Mouse (Mus musculus) heart, embryonic 11.5 days (tissue): ENCODE data around the gene Cd40lg. TPM values are rescaled to one million over a fixed set of nuclear protein-coding genes. Genes with fewer than 3 reads are reported as not detected.

Experiments
- ATAC-seq: fragments of 200-750 bp; cut with Nextera tagmentation; replicated peaks from 2 replicates; pipeline ENCODE4 v1.8.0; 2017; ENCODE audit warnings: moderate library complexity; ENCODE audit not compliant: insufficient number of reproducible peaks, low FRiP score, low TSS enrichment
- H3K27ac ChIP-seq: fragments of 300-500 bp; sonication (generic); 2 replicates; pipeline ENCODE4 v1.5.1; 2014; ENCODE audit warnings: mild to moderate bottlenecking, low read depth, low read length
- H3K27me3 ChIP-seq: fragments of 300-500 bp; sonication (generic); 2 replicates; pipeline ENCODE4 v1.6.1; 2014; ENCODE audit warnings: mild to moderate bottlenecking, low read length, mixed read lengths; ENCODE audit not compliant: control insufficient read depth, insufficient read depth
- H3K36me3 ChIP-seq: fragments of 300-500 bp; sonication (generic); 2 replicates; pipeline ENCODE4 v1.6.1; 2014; ENCODE audit warnings: mild to moderate bottlenecking, low read length, moderate library complexity, mixed read lengths; ENCODE audit not compliant: control insufficient read depth, insufficient read depth
- H3K4me1 ChIP-seq: fragments of 300-500 bp; sonication (generic); 2 replicates; pipeline ENCODE4 v1.6.1; 2014; ENCODE audit warnings: low read length; ENCODE audit not compliant: control insufficient read depth, insufficient read depth
- H3K4me2 ChIP-seq: fragments of 300-500 bp; sonication (generic); 2 replicates; pipeline ENCODE4 v1.6.1; 2014; ENCODE audit warnings: mild to moderate bottlenecking, moderate library complexity
- H3K4me3 ChIP-seq: fragments of 300-500 bp; sonication (generic); 2 replicates; pipeline ENCODE4 v1.5.1; 2014; ENCODE audit warnings: low read depth, low read length
- H3K9ac ChIP-seq: fragments of 300-500 bp; sonication (generic); 2 replicates; pipeline ENCODE4 v1.6.1; 2014; ENCODE audit warnings: mild to moderate bottlenecking, low read depth, low read length, moderate library complexity
- H3K9me3 ChIP-seq: fragments of 300-500 bp; sonication (generic); replicated peaks from 2 replicates; pipeline ENCODE4 v1.6.1; 2016; ENCODE audit warnings: low read length; ENCODE audit not compliant: control insufficient read depth
- WGBS: fragments of 180-500 bp; shearing (Covaris S2); extraction: QIAGEN DNeasy Blood & Tissue Kit; methylation state at CpG from one replicate; pipeline ENCODE4 v1.1.7; 2014; ENCODE audit not compliant: insufficient replicate concordance; 5-methylcytosine and 5-hydroxymethylcytosine counted together
- polyA plus RNA-seq: library from polyadenylated mRNA; unstranded; fragments of >200 nt; fragmentation: Nextera tagmentation; extraction: Ambion mirVana; gene quantifications from 2 replicates; pipeline ENCODE4 v1.2.1, GENCODE M21; 2014

Gene Cd40lg
- polyA plus RNA-seq, 1 experiment from 2014 or later, result not detected

DNA sequence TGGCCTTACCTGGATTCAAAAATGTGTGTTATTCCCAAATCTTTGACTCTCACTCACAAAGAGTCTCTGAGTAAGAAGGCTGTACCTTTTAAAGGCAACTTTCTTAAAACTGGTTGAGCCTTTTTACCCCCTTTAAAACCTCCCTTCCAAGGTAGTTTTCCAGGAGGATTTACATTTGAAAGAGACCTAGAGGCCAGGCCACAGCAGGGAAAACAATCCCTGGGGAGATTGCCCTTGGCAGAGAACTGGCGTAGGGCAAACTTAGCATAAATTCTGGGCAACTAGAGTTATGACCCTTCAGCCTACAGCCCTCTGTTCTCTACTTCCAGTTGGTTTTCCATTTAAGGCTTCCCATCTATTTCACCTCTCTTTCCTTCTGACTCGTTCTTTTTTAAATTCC, 13.9 kb upstream of the Cd40lg start:
- ATAC-seq, result no peak

DNA sequence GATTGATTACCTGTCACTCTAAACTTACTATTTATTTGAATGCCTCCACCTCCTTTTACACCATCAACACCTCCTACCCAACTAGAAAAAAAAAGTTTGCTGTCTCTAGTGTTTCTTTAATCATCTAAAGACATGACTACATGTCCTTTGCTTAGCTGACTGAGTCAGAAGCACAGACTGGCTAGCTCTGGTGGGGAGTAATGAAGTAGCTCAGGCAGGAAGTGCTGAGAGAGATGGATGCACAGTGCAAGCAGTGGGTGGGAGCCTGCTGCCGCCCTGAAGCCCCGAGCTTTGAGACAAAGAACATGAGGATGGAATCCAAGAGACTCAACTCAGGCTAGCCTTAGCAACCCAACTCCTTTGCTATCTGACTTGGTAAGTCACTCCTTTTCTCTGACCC, 11.5 kb upstream of the Cd40lg start:
- Histone ChIP-seq H3K4me3 (no peak overlapping the region), H3K36me3 (no peaks in the 10 kb centered on the region), H3K27ac (no peak overlapping the region), H3K9ac (no peak overlapping the region), H3K9me3 (no peaks in the 10 kb centered on the region), H3K4me2 (no peak overlapping the region), H3K27me3 (no peaks in the 10 kb centered on the region), H3K4me1 (no peaks in the 10 kb centered on the region)
- WGBS, result 57% methylated on average over 2 of the region's 2 CpGs
- no peak for ATAC-seq

More for the DNA sequence above, 13.9 kb upstream of the Cd40lg start:
- Histone ChIP-seq H3K4me2 (no peak overlapping the region), H3K9ac (no peak overlapping the region), H3K27ac (no peak overlapping the region), H3K4me1 (no peaks in the 10 kb centered on the region), H3K9me3 (no peaks in the 10 kb centered on the region), H3K27me3 (no peaks in the 10 kb centered on the region), H3K4me3 (no peak overlapping the region), H3K36me3 (no peaks in the 10 kb centered on the region)
- 54% methylated on average over 2 of the region's 2 CpGs for WGBS

DNA sequence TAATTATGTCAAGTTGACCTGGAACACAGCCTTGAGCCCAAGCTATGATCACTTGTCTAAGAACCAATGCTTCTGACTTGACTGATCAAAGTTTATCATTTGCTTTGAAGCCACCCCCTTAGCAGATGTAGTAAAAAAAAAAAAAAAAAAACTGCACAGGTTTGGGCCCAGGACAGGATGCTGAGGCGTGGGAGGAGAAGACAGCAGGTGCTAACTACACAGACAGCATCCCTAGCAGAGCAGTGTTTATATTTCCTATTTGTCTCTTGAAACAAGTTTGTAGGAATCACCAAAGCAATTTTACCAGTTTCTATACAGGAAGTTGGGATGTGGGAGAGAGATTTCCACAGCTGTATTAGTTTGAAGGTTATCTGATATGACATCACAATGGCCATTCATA, 1.4 kb upstream of the Cd40lg start:
- no peaks in the 10 kb centered on the region for H3K27me3 ChIP-seq
- no peak overlapping the region for H3K4me3 ChIP-seq
- H3K4me1 ChIP-seq, result no peaks in the 10 kb centered on the region
- ATAC-seq, result no peak
- no peaks in the 10 kb centered on the region for H3K9me3 ChIP-seq
- no peak overlapping the region for H3K4me2 ChIP-seq
- no peak overlapping the region for H3K9ac ChIP-seq
- 74% methylated on average over 1 of the region's 1 CpGs for WGBS
- H3K36me3 ChIP-seq, result no peaks in the 10 kb centered on the region
- no peak overlapping the region for H3K27ac ChIP-seq

DNA sequence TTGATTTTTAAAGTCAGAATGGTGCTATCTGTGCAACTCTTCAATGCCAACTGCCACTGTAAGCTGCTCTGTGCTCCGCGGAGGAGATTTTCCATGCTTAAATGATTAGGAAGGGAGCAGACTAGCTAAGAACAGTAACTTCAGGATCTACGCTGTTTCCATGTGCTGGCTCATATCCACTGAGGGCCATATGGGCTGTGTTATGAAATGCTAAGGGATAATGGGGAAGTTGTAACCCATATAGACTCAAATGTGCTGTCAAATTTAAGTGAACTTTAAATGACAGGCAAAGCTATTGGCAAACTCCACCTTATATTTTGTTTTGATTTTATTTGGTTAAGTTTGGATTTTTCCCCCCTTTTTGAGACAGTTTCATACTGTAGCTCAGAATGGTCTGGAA, 919 bp downstream of the Cd40lg start:
- Histone ChIP-seq H3K9ac (no peak overlapping the region), H3K4me3 (no peak overlapping the region), H3K4me2 (no peak overlapping the region), H3K27me3 (no peaks in the 10 kb centered on the region), H3K4me1 (no peaks in the 10 kb centered on the region), H3K36me3 (no peaks in the 10 kb centered on the region), H3K27ac (no peak overlapping the region), H3K9me3 (no peaks in the 10 kb centered on the region)
- ATAC-seq, result no peak
- WGBS, result 64% methylated on average over 3 of the region's 3 CpGs

- no peak overlapping the region for H3K4me3 ChIP-seq
- H3K9ac ChIP-seq, result no peak overlapping the region
- no peak for ATAC-seq
- no peaks in the 10 kb centered on the region for H3K27me3 ChIP-seq
- no peaks in the 10 kb centered on the region for H3K9me3 ChIP-seq
- no peak overlapping the region for H3K27ac ChIP-seq
- no peaks in the 10 kb centered on the region for H3K36me3 ChIP-seq
- WGBS, result 85% methylated on average over 4 of the region's 4 CpGs
- H3K4me1 ChIP-seq, result no peaks in the 10 kb centered on the region
- H3K4me2 ChIP-seq, result no peak overlapping the region
Measured at GRCm38 (mm10) chrX:57215495-57215894, 3.6 kb downstream of the Cd40lg start.

DNA sequence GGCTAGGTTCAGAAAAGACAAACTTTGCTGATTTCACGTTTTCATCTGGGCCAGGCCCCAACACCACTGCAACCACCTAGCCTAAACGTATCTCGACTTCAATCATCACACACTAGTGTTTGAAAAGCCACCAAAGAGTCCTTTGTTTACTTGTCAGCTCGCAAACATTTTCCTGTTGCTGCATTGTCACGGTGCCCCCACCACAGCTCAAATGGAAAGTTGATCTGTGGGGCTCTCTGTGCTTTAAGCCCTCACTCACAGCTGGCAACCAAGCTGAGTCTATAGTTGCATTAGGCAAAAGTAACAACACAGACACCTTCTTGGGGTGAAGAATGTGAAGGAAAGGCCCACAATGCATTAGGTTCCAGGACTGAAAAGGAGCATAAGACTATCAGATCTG, 4.3 kb downstream of the Cd40lg start:
- no peaks in the 10 kb centered on the region for H3K4me1 ChIP-seq
- no peak overlapping the region for H3K4me2 ChIP-seq
- H3K9ac ChIP-seq, result no peak overlapping the region
- H3K27ac ChIP-seq, result no peak overlapping the region
- H3K9me3 ChIP-seq, result no peaks in the 10 kb centered on the region
- 62% methylated on average over 5 of the region's 5 CpGs for WGBS
- no peak for ATAC-seq
- no peaks in the 10 kb centered on the region for H3K36me3 ChIP-seq
- H3K4me3 ChIP-seq, result no peak overlapping the region
- no peaks in the 10 kb centered on the region for H3K27me3 ChIP-seq

DNA sequence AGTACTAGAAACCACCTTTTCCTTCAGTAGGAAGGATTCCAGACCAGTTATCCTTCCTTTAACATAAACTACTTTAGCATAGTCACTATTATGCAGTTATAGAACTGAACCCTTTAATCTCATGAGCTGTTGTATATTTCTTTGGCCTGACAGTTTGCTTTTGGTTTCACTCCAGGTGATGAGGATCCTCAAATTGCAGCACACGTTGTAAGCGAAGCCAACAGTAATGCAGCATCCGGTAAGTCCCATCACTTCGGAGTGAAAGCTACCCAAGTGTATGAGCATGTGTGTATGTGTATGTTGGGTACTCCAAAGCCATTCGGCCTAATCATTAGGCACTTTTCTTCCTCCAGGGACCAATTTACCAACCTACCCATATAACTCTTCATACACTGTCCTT, 7.6 kb downstream of the Cd40lg start:
- Histone ChIP-seq H3K27ac (no peak overlapping the region), H3K9me3 (no peaks in the 10 kb centered on the region), H3K4me1 (no peaks in the 10 kb centered on the region), H3K36me3 (no peaks in the 10 kb centered on the region), H3K27me3 (no peaks in the 10 kb centered on the region), H3K9ac (no peak overlapping the region), H3K4me3 (no peak overlapping the region), H3K4me2 (no peak overlapping the region)
- WGBS, result 91% methylated on average over 5 of the region's 5 CpGs
- no peak for ATAC-seq

- H3K4me1 ChIP-seq, result no peaks in the 10 kb centered on the region
- H3K4me2 ChIP-seq, result no peak overlapping the region
- H3K4me3 ChIP-seq, result no peak overlapping the region
- H3K27me3 ChIP-seq, result no peaks in the 10 kb centered on the region
- no peak for ATAC-seq
- H3K9me3 ChIP-seq, result no peaks in the 10 kb centered on the region
- 79% methylated on average over 3 of the region's 3 CpGs for WGBS
- no peaks in the 10 kb centered on the region for H3K36me3 ChIP-seq
- no peak overlapping the region for H3K9ac ChIP-seq
- no peak overlapping the region for H3K27ac ChIP-seq
Measured at GRCm38 (mm10) chrX:57221881-57222280, 9.9 kb downstream of the Cd40lg start.

- no peak for ATAC-seq
- Histone ChIP-seq H3K36me3 (no peaks in the 10 kb centered on the region), H3K4me2 (no peak overlapping the region), H3K4me1 (no peaks in the 10 kb centered on the region), H3K27me3 (no peaks in the 10 kb centered on the region), H3K9me3 (no peaks in the 10 kb centered on the region), H3K27ac (no peak overlapping the region), H3K4me3 (no peak overlapping the region), H3K9ac (no peak overlapping the region)
- WGBS, result 83% methylated on average over 10 of the region's 10 CpGs
Measured at GRCm38 (mm10) chrX:57223301-57223700, 11.4 kb downstream of the Cd40lg start.
